Mouse (Mus musculus): ENCODE data around the gene Galnt17. TPM values are rescaled to one million over a fixed set of nuclear protein-coding genes. Genes with fewer than 3 reads are reported as not detected.

Gene Galnt17
- polyA plus RNA-seq, 1 experiment: 0.08 TPM

GRCm38 (mm10) chr5:131222498-131223244 is 85.6 kb downstream of the Galnt17 start:
- H3K27me3 ChIP-seq (ENCODE audit: control insufficient read depth, insufficient read depth, insufficient read length): no peaks in the 10 kb centered on the region
- H3K4me3 ChIP-seq: no peak overlapping the region
- TF ChIP-seq MYOD1 (IDR thresholded peaks at IDR 0.05; ENCODE audit: control insufficient read depth in 1 of 3, insufficient read length in 2 of 3, low read depth in 2 of 3) (no peak), MYOG (IDR thresholded peaks at IDR 0.05; ENCODE audit: control insufficient read depth in 1 of 3, insufficient read depth in 1 of 3, insufficient read length in 2 of 3, low read depth in 2 of 3) (no peak), SRF (IDR thresholded peaks at IDR 0.05; ENCODE audit: control insufficient read depth, insufficient read length, low read depth) (no peak), MAX (IDR thresholded peaks at IDR 0.05; ENCODE audit: low read depth) (no peak)
- H3K79me2 ChIP-seq (ENCODE audit: control insufficient read depth, insufficient read depth): no peaks in the 10 kb centered on the region
- H3K36me3 ChIP-seq (ENCODE audit: control insufficient read depth, insufficient read depth): no peaks in the 10 kb centered on the region
- H3ac ChIP-seq (ENCODE audit: control insufficient read depth, insufficient read length): no peak overlapping the region
- H3K4me2 ChIP-seq (ENCODE audit: low read depth): no peak overlapping the region

GRCm38 (mm10) chr5:131218221-131218620 is 90.1 kb downstream of the Galnt17 start:
- no peak overlapping the region for H3K4me3 ChIP-seq
- no peaks in the 10 kb centered on the region for H3K36me3 ChIP-seq (ENCODE audit: control insufficient read depth, insufficient read depth)
- H3K79me2 ChIP-seq (ENCODE audit: control insufficient read depth, insufficient read depth): no peaks in the 10 kb centered on the region
- no peaks in the 10 kb centered on the region for H3K27me3 ChIP-seq (ENCODE audit: control insufficient read depth, insufficient read depth, insufficient read length)
- no peak overlapping the region for H3K4me2 ChIP-seq (ENCODE audit: low read depth)
- H3ac ChIP-seq (ENCODE audit: control insufficient read depth, insufficient read length): no peak overlapping the region
- TF ChIP-seq SRF (IDR thresholded peaks at IDR 0.05; ENCODE audit: control insufficient read depth, insufficient read length, low read depth) (no peak), MAX (IDR thresholded peaks at IDR 0.05; ENCODE audit: low read depth) (no peak), E2F4 (IDR thresholded peaks at IDR 0.05; ENCODE audit: insufficient read depth) (no peak), USF1 (IDR thresholded peaks at IDR 0.05; ENCODE audit: low read depth) (no peak), MYOG (IDR thresholded peaks at IDR 0.05; ENCODE audit: control insufficient read depth in 1 of 3, insufficient read depth in 1 of 3, insufficient read length in 2 of 3, low read depth in 2 of 3) (no peak), POLR2A (IDR thresholded peaks at IDR 0.05; ENCODE audit: insufficient read length, low read depth) (no peak), POLR2AphosphoS2 (IDR thresholded peaks at IDR 0.05; ENCODE audit: insufficient read length, low read depth) (no peak), REST (IDR thresholded peaks at IDR 0.05; ENCODE audit: insufficient read depth, insufficient read length) (no peak), MYOD1 (IDR thresholded peaks at IDR 0.05; ENCODE audit: control insufficient read depth in 1 of 3, insufficient read length in 2 of 3, low read depth in 2 of 3) (no peak), TCF3 (IDR thresholded peaks at IDR 0.05; ENCODE audit: insufficient read length, low read depth) (no peak), CEBPB (IDR thresholded peaks at IDR 0.05; ENCODE audit: insufficient read depth, poor library complexity, severe bottlenecking) (no peak)

GRCm38 (mm10) chr5:131211618-131212017 is 96.7 kb downstream of the Galnt17 start:
- Histone ChIP-seq H3K36me3 (ENCODE audit: control insufficient read depth, insufficient read depth) (no peaks in the 10 kb centered on the region), H3K27me3 (ENCODE audit: control insufficient read depth, insufficient read depth, insufficient read length) (no peaks in the 10 kb centered on the region), H3ac (ENCODE audit: control insufficient read depth, insufficient read length) (no peak overlapping the region), H3K4me2 (ENCODE audit: low read depth) (no peak overlapping the region), H3K4me3 (no peak overlapping the region), H3K79me2 (ENCODE audit: control insufficient read depth, insufficient read depth) (no peaks in the 10 kb centered on the region)
- TF ChIP-seq MYOD1 (IDR thresholded peaks at IDR 0.05; ENCODE audit: control insufficient read depth in 1 of 3, insufficient read length in 2 of 3, low read depth in 2 of 3) (no peak), CEBPB (IDR thresholded peaks at IDR 0.05; ENCODE audit: insufficient read depth, poor library complexity, severe bottlenecking) (no peak)

GRCm38 (mm10) chr5:131201146-131201545 is 107.2 kb downstream of the Galnt17 start:
- Histone ChIP-seq H3ac (ENCODE audit: control insufficient read depth, insufficient read length) (no peak overlapping the region), H3K4me3 (no peak overlapping the region), H3K4me2 (ENCODE audit: low read depth) (no peak overlapping the region), H3K79me2 (ENCODE audit: control insufficient read depth, insufficient read depth) (no peaks in the 10 kb centered on the region), H3K36me3 (ENCODE audit: control insufficient read depth, insufficient read depth) (no peaks in the 10 kb centered on the region), H3K27me3 (ENCODE audit: control insufficient read depth, insufficient read depth, insufficient read length) (no peaks in the 10 kb centered on the region)
- no peak for TF ChIP-seq TCF12 (IDR thresholded peaks at IDR 0.05; ENCODE audit: insufficient read depth, poor library complexity, severe bottlenecking)
- no peak for TF ChIP-seq MYOG (IDR thresholded peaks at IDR 0.05; ENCODE audit: control insufficient read depth in 1 of 3, insufficient read depth in 1 of 3, insufficient read length in 2 of 3, low read depth in 2 of 3)
- TF ChIP-seq POLR2A (IDR thresholded peaks at IDR 0.05; ENCODE audit: insufficient read length, low read depth): no peak
- no peak for TF ChIP-seq USF1 (IDR thresholded peaks at IDR 0.05; ENCODE audit: low read depth)
- no peak for TF ChIP-seq REST (IDR thresholded peaks at IDR 0.05; ENCODE audit: insufficient read depth, insufficient read length)
- TF ChIP-seq SRF (IDR thresholded peaks at IDR 0.05; ENCODE audit: control insufficient read depth, insufficient read length, low read depth): no peak
- TF ChIP-seq POLR2AphosphoS2 (IDR thresholded peaks at IDR 0.05; ENCODE audit: insufficient read length, low read depth): no peak
- TF ChIP-seq E2F4 (IDR thresholded peaks at IDR 0.05; ENCODE audit: insufficient read depth): no peak
- no peak for TF ChIP-seq MAX (IDR thresholded peaks at IDR 0.05; ENCODE audit: low read depth)
- no peak for TF ChIP-seq CEBPB (IDR thresholded peaks at IDR 0.05; ENCODE audit: insufficient read depth, poor library complexity, severe bottlenecking)
- TF ChIP-seq TCF3 (IDR thresholded peaks at IDR 0.05; ENCODE audit: insufficient read length, low read depth): no peak
- no peak for TF ChIP-seq MYOD1 (IDR thresholded peaks at IDR 0.05; ENCODE audit: control insufficient read depth in 1 of 3, insufficient read length in 2 of 3, low read depth in 2 of 3)

- Histone ChIP-seq H3K4me2 (ENCODE audit: low read depth) (no peak overlapping the region), H3K4me3 (no peak overlapping the region), H3ac (ENCODE audit: control insufficient read depth, insufficient read length) (no peak overlapping the region), H3K36me3 (ENCODE audit: control insufficient read depth, insufficient read depth) (no peaks in the 10 kb centered on the region), H3K79me2 (ENCODE audit: control insufficient read depth, insufficient read depth) (no peaks in the 10 kb centered on the region), H3K27me3 (ENCODE audit: control insufficient read depth, insufficient read depth, insufficient read length) (no peaks in the 10 kb centered on the region)
- TF ChIP-seq CEBPB (IDR thresholded peaks at IDR 0.05; ENCODE audit: insufficient read depth, poor library complexity, severe bottlenecking) (no peak), TCF3 (IDR thresholded peaks at IDR 0.05; ENCODE audit: insufficient read length, low read depth) (no peak), E2F4 (IDR thresholded peaks at IDR 0.05; ENCODE audit: insufficient read depth) (no peak), TCF12 (IDR thresholded peaks at IDR 0.05; ENCODE audit: insufficient read depth, poor library complexity, severe bottlenecking) (no peak), MAX (IDR thresholded peaks at IDR 0.05; ENCODE audit: low read depth) (no peak), MYOG (IDR thresholded peaks at IDR 0.05; ENCODE audit: control insufficient read depth in 1 of 3, insufficient read depth in 1 of 3, insufficient read length in 2 of 3, low read depth in 2 of 3) (no peak), POLR2AphosphoS2 (IDR thresholded peaks at IDR 0.05; ENCODE audit: insufficient read length, low read depth) (no peak), MYOD1 (IDR thresholded peaks at IDR 0.05; ENCODE audit: control insufficient read depth in 1 of 3, insufficient read length in 2 of 3, low read depth in 2 of 3) (no peak), POLR2A (IDR thresholded peaks at IDR 0.05; ENCODE audit: insufficient read length, low read depth) (no peak)
These were observed 116.0 kb downstream of the Galnt17 start for GRCm38 (mm10) chr5:131192311-131192710.

Data from myocyte (in vitro differentiated cells).